Comparison of ENCODE assay signal across 8 mouse cellular contexts in the genomic region with DNA sequence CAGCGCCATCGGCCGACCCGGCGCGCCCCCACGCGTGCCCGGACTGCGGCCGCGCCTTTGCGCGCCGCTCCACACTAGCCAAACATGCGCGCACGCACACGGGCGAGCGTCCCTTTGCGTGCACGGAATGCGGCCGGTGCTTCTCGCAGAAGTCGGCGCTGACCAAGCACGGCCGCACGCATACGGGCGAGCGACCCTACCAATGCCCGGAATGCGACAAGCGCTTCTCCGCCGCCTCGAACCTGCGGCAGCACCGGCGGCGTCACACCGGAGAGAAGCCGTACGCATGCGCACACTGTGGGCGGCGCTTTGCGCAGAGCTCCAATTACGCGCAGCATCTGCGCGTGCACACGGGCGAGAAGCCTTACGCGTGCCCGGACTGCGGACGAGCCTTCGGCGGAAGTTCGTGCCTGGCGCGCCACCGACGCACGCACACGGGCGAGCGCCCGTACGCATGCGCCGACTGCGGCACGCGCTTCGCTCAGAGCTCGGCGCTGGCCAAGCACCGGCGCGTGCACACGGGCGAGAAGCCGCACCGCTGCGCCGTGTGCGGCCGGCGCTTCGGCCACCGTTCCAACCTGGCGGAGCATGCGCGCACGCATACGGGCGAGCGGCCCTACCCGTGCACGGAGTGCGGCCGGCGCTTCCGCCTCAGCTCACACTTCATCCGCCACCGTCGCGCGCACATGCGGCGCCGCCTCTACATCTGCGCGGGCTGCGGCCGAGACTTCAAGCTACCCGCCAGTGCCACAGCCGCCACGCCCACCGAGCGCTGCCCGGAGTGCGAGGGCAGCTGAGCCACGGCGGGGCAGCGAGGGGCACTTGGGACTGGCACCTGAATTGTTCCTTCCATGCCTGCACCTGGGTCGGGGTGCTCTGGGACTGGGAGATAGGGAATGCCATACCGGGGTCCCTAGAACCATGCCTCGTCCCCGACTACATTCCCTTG. TPM values are rescaled to one million over a fixed set of nuclear protein-coding genes. Genes with fewer than 3 reads are reported as not detected.
DNase-seq lines count a peak whose midpoint lies in the region; ATAC-seq and TF ChIP-seq lines count a peak whose summit lies in the region.

No protein-coding gene starts in this region.

- TF ChIP-seq CTCF in cortical plate, adult 2 months (IDR thresholded peaks at IDR 0.05; ENCODE audit: extremely low read depth, insufficient read depth, low read length) = no peak

- peak overlapping the region; percentile 91 for H3K27ac ChIP-seq in cortical plate, adult 2 months (ENCODE audit: insufficient read depth, low read length)

- peak; percentile 88 for DNase-seq in adipocyte (ENCODE audit: low spot score)
- DNase-seq in gastrocnemius, adult 8-10 months (ENCODE audit: low spot score in 2 of 2) = peak; percentile 85 to 93
- peak; percentile 95 for DNase-seq in hindlimb bud, embryonic 11.5 days (ENCODE audit: extremely low spot score, low read depth, low spot score)
- peak; percentile 84 to 93 for DNase-seq in left cerebral cortex, adult 8-10 months (ENCODE audit: low spot score in 2 of 2)
- DNase-seq in right cerebral cortex, adult 18-20 months = peak; percentile 96
- peak; percentile 87 for DNase-seq in urinary bladder, adult 2 months (ENCODE audit: low spot score)

- ATAC-seq in megakaryocyte, adult 5-6 weeks (ENCODE audit: poor library complexity, severe bottlenecking) = peak; percentile 94

- H3K4me1 ChIP-seq in cortical plate, adult 2 months (ENCODE audit: control insufficient read depth, insufficient read depth, low read length) = peaks cover 1% of the 10 kb centered on the region; the same call in 1 of the 2 replicates

- H3K4me3 ChIP-seq in cortical plate, adult 2 months (ENCODE audit: insufficient read depth, low read length) = peak overlapping the region; percentile 45

- TF ChIP-seq POLR2A in cortical plate, adult 2 months (IDR thresholded peaks at IDR 0.05; ENCODE audit: extremely low read depth, insufficient read depth, low read length) = peak; percentile 60; the same call in 1 of the 2 replicates

RNA-seq across cellular contexts. Expression of a gene that starts 6.4 kb away (rescaled TPM):
- 33.0 and 37.4 TPM in 2 replicates for polyA plus RNA-seq in cortical plate, adult 2 months (2012; rRNA removed)
- 10 to 100 TPM; 31.3 to 38.3 (median 33.9) TPM for total RNA-seq in gastrocnemius, adult 8-10 months (2022)
- total RNA-seq in left cerebral cortex, adult 8-10 months (2022) = 10 to 100 TPM; 24.3 to 28.3 (median 26.0) TPM
- total RNA-seq in megakaryocyte, adult 5-6 weeks (2015) = 32.1 and 45.3 TPM in 2 replicates
- total RNA-seq in megakaryocyte, adult 5-6 weeks (2017) = 23.3 and 31.0 TPM in 2 replicates
- 19.2 and 24.9 TPM in 2 replicates for polyA plus RNA-seq in urinary bladder, adult 2 months (2012; rRNA removed)

RNA-seq across cellular contexts. Expression of a gene that starts 10.0 kb away (rescaled TPM):
- polyA plus RNA-seq in cortical plate, adult 2 months (2012; rRNA removed) = 109 and 110 TPM in 2 replicates
- 10 to 100 TPM; 13.7 to 21.0 (median 18.3) TPM for total RNA-seq in gastrocnemius, adult 8-10 months (2022)
- total RNA-seq in left cerebral cortex, adult 8-10 months (2022) = 10 to 100 TPM; 49.5 to 55.5 (median 53.6) TPM
- 0.96 and 1.8 TPM in 2 replicates for total RNA-seq in megakaryocyte, adult 5-6 weeks (2015)
- total RNA-seq in megakaryocyte, adult 5-6 weeks (2017) = 0.28 and 0.73 TPM in 2 replicates
- 49.8 and 54.0 TPM in 2 replicates for polyA plus RNA-seq in urinary bladder, adult 2 months (2012; rRNA removed)

RNA-seq across cellular contexts. Expression of a gene that starts 19.8 kb away (rescaled TPM):
- 26.2 and 27.5 TPM in 2 replicates for polyA plus RNA-seq in cortical plate, adult 2 months (2012; rRNA removed)
- 10 to 100 TPM; 38.1 to 45.4 (median 41.6) TPM for total RNA-seq in gastrocnemius, adult 8-10 months (2022)
- 10 to 100 TPM; 36.1 to 40.8 (median 38.1) TPM for total RNA-seq in left cerebral cortex, adult 8-10 months (2022)
- total RNA-seq in megakaryocyte, adult 5-6 weeks (2015) = 55.5 and 61.6 TPM in 2 replicates
- total RNA-seq in megakaryocyte, adult 5-6 weeks (2017) = 130 and 138 TPM in 2 replicates
- polyA plus RNA-seq in urinary bladder, adult 2 months (2012; rRNA removed) = 19.8 and 21.1 TPM in 2 replicates

RNA-seq across cellular contexts. Expression of a gene that starts 21.2 kb away (rescaled TPM):
- 9.2 and 10.4 TPM in 2 replicates for polyA plus RNA-seq in cortical plate, adult 2 months (2012; rRNA removed)
- total RNA-seq in gastrocnemius, adult 8-10 months (2022) = 1 to 10 TPM; 1.0 to 2.8 (median 1.4) TPM
- 1 to 10 TPM; 3.1 to 7.1 (median 5.4) TPM for total RNA-seq in left cerebral cortex, adult 8-10 months (2022)
- 36.2 and 36.8 TPM in 2 replicates for total RNA-seq in megakaryocyte, adult 5-6 weeks (2015)
- 31.2 and 42.7 TPM in 2 replicates for total RNA-seq in megakaryocyte, adult 5-6 weeks (2017)
- polyA plus RNA-seq in urinary bladder, adult 2 months (2012; rRNA removed) = 19.4 and 22.0 TPM in 2 replicates

RNA-seq across cellular contexts. Expression of a gene that starts 21.2 kb away (rescaled TPM):
- 13.5 and 15.5 TPM in 2 replicates for polyA plus RNA-seq in cortical plate, adult 2 months (2012; rRNA removed)
- 1 to 10 TPM; 4.2 to 5.5 (median 4.8) TPM for total RNA-seq in gastrocnemius, adult 8-10 months (2022)
- 10 to 100 TPM; 18.2 to 21.2 (median 21.0) TPM for total RNA-seq in left cerebral cortex, adult 8-10 months (2022)
- total RNA-seq in megakaryocyte, adult 5-6 weeks (2015) = 2.9 and 3.1 TPM in 2 replicates
- total RNA-seq in megakaryocyte, adult 5-6 weeks (2017) = 5.9 and 9.7 TPM in 2 replicates
- polyA plus RNA-seq in urinary bladder, adult 2 months (2012; rRNA removed) = 10.0 and 10.5 TPM in 2 replicates

Comparison
In these comparisons a context has a peak if more than half of its experiments do, and no peak if none do; other contexts are left out.
1. Peak in every context shown above with its lines: DNase-seq, ATAC-seq, H3K4me3 ChIP-seq and H3K27ac ChIP-seq.
2. RNA of a gene that starts 10.0 kb away (total RNA-seq): 49.5 to 55.5 TPM in left cerebral cortex, adult 8-10 months and 13.7 to 21.0 TPM in gastrocnemius, adult 8-10 months; 0.28 to 1.8 TPM in megakaryocyte, adult 5-6 weeks; every median in the first group is over 4 times any median in the second.